Mouse (Mus musculus) megakaryocyte progenitor cell, adult 5-6 weeks (primary cell): Measurements from ENCODE around the gene Sf3b2. TPM values are rescaled to one million over a fixed set of nuclear protein-coding genes. Genes with fewer than 3 reads are reported as not detected.
"Not testable (repeated sequence)": the region's sequence is repeated elsewhere in the genome, so short reads cannot be mapped to it uniquely, and the experiment has no call there.

ENCODE experiments used
- ATAC-seq: replicated peaks from 2 replicates; pipeline ENCODE4 v1.8.0; 2016; ENCODE audit warnings: mild to moderate bottlenecking, moderate TSS enrichment, inconsistent platforms; ENCODE audit not compliant: poor library complexity
- total RNA-seq, 2 experiments: library from RNA; stranded (forward) in 1 of 2; stranded (reverse) in 1 of 2; fragments of 157-497, 149-512 nt in 1 of 2; fragments of 200-1000 nt in 1 of 2; gene quantifications; 2 replicates each; pipeline versions ENCODE4 v1.2.3 to v1.2.4; 2015 to 2017

Gene Sf3b2
- total RNA-seq, 2 experiments from 2014 or later = 147 to 239 TPM

GRCm38 (mm10) chr19:5273916-5274315, 21.3 kb downstream of the Sf3b2 start:
- no peak for ATAC-seq

GRCm38 (mm10) chr19:5272801-5273733, 22.2 kb downstream of the Sf3b2 start, which contains the start of gene Pacs1:
Gene Pacs1 (minus strand): TSS chr19:5273119.
- ATAC-seq = peak; percentile 66

- ATAC-seq = no peak
Measured at GRCm38 (mm10) chr19:5272326-5272795, 22.9 kb downstream of the Sf3b2 start.

- no peak for ATAC-seq
Measured at GRCm38 (mm10) chr19:5271430-5271829, 23.8 kb downstream of the Sf3b2 start.

- no peak for ATAC-seq
Measured at GRCm38 (mm10) chr19:5269392-5269791, 25.9 kb downstream of the Sf3b2 start.

- ATAC-seq = peak; percentile 15; the same call in 1 of the 2 replicates
Measured at GRCm38 (mm10) chr19:5268875-5269274, 26.4 kb downstream of the Sf3b2 start.

- ATAC-seq = peak; percentile 37
Measured at GRCm38 (mm10) chr19:5268017-5268416, 27.2 kb downstream of the Sf3b2 start.

GRCm38 (mm10) chr19:5267015-5267414, 28.2 kb downstream of the Sf3b2 start:
- ATAC-seq = peak; percentile 83

- ATAC-seq = peak; percentile 60
Measured at GRCm38 (mm10) chr19:5257140-5257539, 38.1 kb downstream of the Sf3b2 start.

GRCm38 (mm10) chr19:5236981-5237380, 58.3 kb downstream of the Sf3b2 start:
- ATAC-seq = not testable (repeated sequence)

GRCm38 (mm10) chr19:5232696-5233095, 62.6 kb downstream of the Sf3b2 start:
- ATAC-seq = no peak

- no peak for ATAC-seq
Measured at GRCm38 (mm10) chr19:5230110-5230509, 65.1 kb downstream of the Sf3b2 start.

GRCm38 (mm10) chr19:5224624-5225023, 70.6 kb downstream of the Sf3b2 start:
- ATAC-seq = no peak

- no peak for ATAC-seq
Measured at GRCm38 (mm10) chr19:5224077-5224476, 71.2 kb downstream of the Sf3b2 start.

Other genes with a start within 250 kb of the Sf3b2 start
- 0.17 and 0.22 TPM in 2 replicates for gene Rin1, start 245.0 kb downstream of the Sf3b2 start, total RNA-seq (2015)
- gene Rin1, start 245.0 kb downstream of the Sf3b2 start, total RNA-seq (2017) = 0.12 and 0.47 TPM in 2 replicates
- 0.20 and 0.30 TPM in 2 replicates for gene Cd248, start 227.4 kb downstream of the Sf3b2 start, total RNA-seq (2015)
- 0.20 and 0.25 TPM in 2 replicates for gene Cd248, start 227.4 kb downstream of the Sf3b2 start, total RNA-seq (2017)
- gene Tmem151a, start 209.9 kb downstream of the Sf3b2 start, total RNA-seq (2015) = 0.02 TPM in 1 of 2 replicates, not detected in the other
- not detected in 2 replicates for gene Tmem151a, start 209.9 kb downstream of the Sf3b2 start, total RNA-seq (2017)
- 44.2 and 45.3 TPM in 2 replicates for gene Yif1a, start 206.9 kb downstream of the Sf3b2 start, total RNA-seq (2015)
- gene Yif1a, start 206.9 kb downstream of the Sf3b2 start, total RNA-seq (2017) = 9.1 and 12.3 TPM in 2 replicates
- 0.17 and 0.66 TPM in 2 replicates for gene Cnih2, start 196.9 kb downstream of the Sf3b2 start, total RNA-seq (2015)
- gene Cnih2, start 196.9 kb downstream of the Sf3b2 start, total RNA-seq (2017) = not detected in 2 replicates
- 50.8 and 56.7 TPM in 2 replicates for gene Rab1b, start 188.4 kb downstream of the Sf3b2 start, total RNA-seq (2015)
- 78.1 and 106 TPM in 2 replicates for gene Rab1b, start 188.4 kb downstream of the Sf3b2 start, total RNA-seq (2017)
- gene Klc2, start 176.9 kb downstream of the Sf3b2 start, total RNA-seq (2015) = 1.2 and 1.6 TPM in 2 replicates
- gene Klc2, start 176.9 kb downstream of the Sf3b2 start, total RNA-seq (2017) = 2.7 and 3.8 TPM in 2 replicates
- 14.8 and 16.2 TPM in 2 replicates for gene Pacs1, start 22.3 kb downstream of the Sf3b2 start, total RNA-seq (2015)
- gene Pacs1, start 22.3 kb downstream of the Sf3b2 start, total RNA-seq (2017) = 5.1 and 7.1 TPM in 2 replicates
- not detected in 2 replicates for gene Gal3st3, start 2.9 kb upstream of the Sf3b2 start, total RNA-seq (2015)
- not detected in 2 replicates for gene Gal3st3, start 2.9 kb upstream of the Sf3b2 start, total RNA-seq (2017)
- gene Catsper1, start 40.3 kb upstream of the Sf3b2 start, total RNA-seq (2015) = not detected in 2 replicates
- not detected in 2 replicates for gene Catsper1, start 40.3 kb upstream of the Sf3b2 start, total RNA-seq (2017)
- not detected in 2 replicates for gene Cst6, start 54.1 kb upstream of the Sf3b2 start, total RNA-seq (2015)
- gene Cst6, start 54.1 kb upstream of the Sf3b2 start, total RNA-seq (2017) = not detected in 2 replicates
- gene Eif1ad, start 71.3 kb upstream of the Sf3b2 start, total RNA-seq (2015) = 48.9 and 54.7 TPM in 2 replicates
- 67.8 and 86.2 TPM in 2 replicates for gene Eif1ad, start 71.3 kb upstream of the Sf3b2 start, total RNA-seq (2017)
- gene Banf1, start 71.7 kb upstream of the Sf3b2 start, total RNA-seq (2015) = 499 and 504 TPM in 2 replicates
- gene Banf1, start 71.7 kb upstream of the Sf3b2 start, total RNA-seq (2017) = 66.7 and 68.5 TPM in 2 replicates
- gene Sart1, start 93.2 kb upstream of the Sf3b2 start, total RNA-seq (2015) = 65.3 and 65.9 TPM in 2 replicates
- 83.8 and 105 TPM in 2 replicates for gene Sart1, start 93.2 kb upstream of the Sf3b2 start, total RNA-seq (2017)
- gene Tsga10ip, start 107.1 kb upstream of the Sf3b2 start, total RNA-seq (2015) = not detected in 2 replicates
- 0.34 TPM in 1 of 2 replicates, not detected in the other for gene Tsga10ip, start 107.1 kb upstream of the Sf3b2 start, total RNA-seq (2017)
- gene Drap1, start 129.5 kb upstream of the Sf3b2 start, total RNA-seq (2015) = 120 and 142 TPM in 2 replicates
- 105 and 109 TPM in 2 replicates for gene Drap1, start 129.5 kb upstream of the Sf3b2 start, total RNA-seq (2017)
- 18.4 and 18.6 TPM in 2 replicates for gene AI837181, start 129.7 kb upstream of the Sf3b2 start, total RNA-seq (2015)
- gene AI837181, start 129.7 kb upstream of the Sf3b2 start, total RNA-seq (2017) = 8.6 and 11.9 TPM in 2 replicates
- 0.47 and 0.98 TPM in 2 replicates for gene Fosl1, start 152.1 kb upstream of the Sf3b2 start, total RNA-seq (2015)
- gene Fosl1, start 152.1 kb upstream of the Sf3b2 start, total RNA-seq (2017) = 1.2 TPM in 1 of 2 replicates, not detected in the other
- 0.99 and 1.2 TPM in 2 replicates for gene Ccdc85b, start 162.4 kb upstream of the Sf3b2 start, total RNA-seq (2015)
- gene Ccdc85b, start 162.4 kb upstream of the Sf3b2 start, total RNA-seq (2017) = 2.5 and 3.0 TPM in 2 replicates
- 50.2 and 73.5 TPM in 2 replicates for gene Fibp, start 165.2 kb upstream of the Sf3b2 start, total RNA-seq (2015)
- gene Fibp, start 165.2 kb upstream of the Sf3b2 start, total RNA-seq (2017) = 107 and 197 TPM in 2 replicates
- gene Ctsw, start 173.1 kb upstream of the Sf3b2 start, total RNA-seq (2015) = 0.47 and 0.83 TPM in 2 replicates
- 0.44 and 0.79 TPM in 2 replicates for gene Ctsw, start 173.1 kb upstream of the Sf3b2 start, total RNA-seq (2017)
- 0.54 TPM in 1 of 2 replicates, not detected in the other for gene Efemp2, start 178.5 kb upstream of the Sf3b2 start, total RNA-seq (2015)
- not detected in 2 replicates for gene Efemp2, start 178.5 kb upstream of the Sf3b2 start, total RNA-seq (2017)
- 20.4 and 28.8 TPM in 2 replicates for gene Mus81, start 192.9 kb upstream of the Sf3b2 start, total RNA-seq (2015)
- 10.3 and 11.6 TPM in 2 replicates for gene Mus81, start 192.9 kb upstream of the Sf3b2 start, total RNA-seq (2017)
- gene Cfl1, start 195.0 kb upstream of the Sf3b2 start, total RNA-seq (2015) = 1,737 and 1,793 TPM in 2 replicates
- 1,233 and 1,355 TPM in 2 replicates for gene Cfl1, start 195.0 kb upstream of the Sf3b2 start, total RNA-seq (2017)
- 0.66 and 1.7 TPM in 2 replicates for gene 1700020D05Rik, start 208.3 kb upstream of the Sf3b2 start, total RNA-seq (2015)
- 1.5 TPM in 1 of 2 replicates, not detected in the other for gene 1700020D05Rik, start 208.3 kb upstream of the Sf3b2 start, total RNA-seq (2017)
- 0.73 and 2.8 TPM in 2 replicates for gene Snx32, start 215.1 kb upstream of the Sf3b2 start, total RNA-seq (2015)
- 1.7 and 1.9 TPM in 2 replicates for gene Snx32, start 215.1 kb upstream of the Sf3b2 start, total RNA-seq (2017)